Mouse (Mus musculus) liver, embryonic 14.5 days (tissue): ENCODE results near the gene Ggt7. TPM values are rescaled to one million over a fixed set of nuclear protein-coding genes. Genes with fewer than 3 reads are reported as not detected.

ENCODE experiments used
- ATAC-seq: fragments of 200-750 bp; cut with Nextera tagmentation; 2 replicates; pipeline ENCODE4 v1.8.0; 2017; ENCODE audit warnings: moderate number of reproducible peaks, mild to moderate bottlenecking, moderate library complexity; ENCODE audit not compliant: insufficient read depth
- DNase-seq, 3 experiments: peaks; one replicate each; pipeline ENCODE4 v3.0.0-alpha.2; 2012 to 2013; ENCODE audit warnings: low read depth in 3 of 3, low spot score in 3 of 3
- H3K27ac ChIP-seq: fragments of 300-500 bp; sonication (generic); 2 replicates; pipeline ENCODE4 v1.5.1; 2014; ENCODE audit warnings: moderate library complexity, mild to moderate bottlenecking, control low read depth, inconsistent platforms
- H3K27me3 ChIP-seq: fragments of 300-500 bp; sonication (generic); 2 replicates; pipeline ENCODE4 v1.6.1; 2014; ENCODE audit warnings: mild to moderate bottlenecking, low read length, moderate library complexity; ENCODE audit not compliant: control insufficient read depth, insufficient read depth
- H3K36me3 ChIP-seq: fragments of 300-500 bp; sonication (generic); replicated peaks from 2 replicates; pipeline ENCODE4 v1.6.1; 2014; ENCODE audit warnings: low read depth; ENCODE audit not compliant: control insufficient read depth, insufficient read depth
- H3K4me1 ChIP-seq, 2 experiments: fragments of 200-500 bp in 1 of 2; fragments of 300-500 bp in 1 of 2; sonication (generic) in 1 of 2; replicated peaks; 2 replicates each; pipeline ENCODE4 v1.6.1; 2012 to 2014; ENCODE audit warnings: antibody characterized with exemption in 1 of 2, inconsistent platforms in 1 of 2, low read length in 1 of 2; ENCODE audit not compliant: control insufficient read depth in 2 of 2, insufficient read depth in 2 of 2
- H3K4me2 ChIP-seq: fragments of 300-500 bp; sonication (generic); 2 replicates; pipeline ENCODE4 v1.6.1; 2014; ENCODE audit warnings: low read depth, mild to moderate bottlenecking, control low read depth, moderate library complexity
- H3K4me3 ChIP-seq, 2 experiments: fragments of 200-500 bp in 1 of 2; fragments of 300-500 bp in 1 of 2; sonication (generic) in 1 of 2; 2 replicates each; pipeline ENCODE4 v1.5.1; 2012 to 2014; ENCODE audit warnings: low read depth in 2 of 2, low read length in 2 of 2, mild to moderate bottlenecking in 2 of 2, control low read depth in 1 of 2, inconsistent platforms in 1 of 2, moderate library complexity in 1 of 2; ENCODE audit not compliant: insufficient read depth in 1 of 2
- H3K9ac ChIP-seq: fragments of 300-500 bp; sonication (generic); replicated peaks from 2 replicates; pipeline ENCODE4 v1.6.1; 2014; ENCODE audit warnings: mild to moderate bottlenecking, control low read depth, moderate library complexity
- H3K9me3 ChIP-seq: fragments of 300-500 bp; sonication (generic); 2 replicates; pipeline ENCODE4 v1.6.1; 2016; ENCODE audit warnings: low read length, mixed read lengths; ENCODE audit not compliant: control insufficient read depth
- CTCF ChIP-seq: IDR thresholded peaks from 2 replicates; pipeline ENCODE4 v1.5.1; 2016; ENCODE audit warnings: antibody characterized with exemption, low read depth, control low read depth
- EP300 ChIP-seq: IDR thresholded peaks from 2 replicates; pipeline ENCODE4 v1.6.1; 2016; ENCODE audit warnings: antibody characterized with exemption, low read depth
- WGBS: fragments of 180-500 bp; shearing (Covaris S2); extraction: QIAGEN DNeasy Blood & Tissue Kit; methylation state at CpG from one replicate; pipeline ENCODE4 v1.1.7; 2014; ENCODE audit not compliant: insufficient replicate concordance; 5-methylcytosine and 5-hydroxymethylcytosine counted together
- polyA plus RNA-seq, 2 experiments: library from polyadenylated mRNA; depleted of rRNA in 1 of 2; stranded (reverse) in 1 of 2; unstranded in 1 of 2; fragments of >200 nt; fragmentation: Nextera tagmentation in 1 of 2; extraction: Ambion mirVana in 1 of 2; gene quantifications; 2 replicates each; pipeline versions ENCODE4 v1.2.1 to v1.2.3; 2012 to 2014

The Ggt7 gene
- polyA plus RNA-seq, 2 experiments: 0.18 to 0.35 TPM

DNA sequence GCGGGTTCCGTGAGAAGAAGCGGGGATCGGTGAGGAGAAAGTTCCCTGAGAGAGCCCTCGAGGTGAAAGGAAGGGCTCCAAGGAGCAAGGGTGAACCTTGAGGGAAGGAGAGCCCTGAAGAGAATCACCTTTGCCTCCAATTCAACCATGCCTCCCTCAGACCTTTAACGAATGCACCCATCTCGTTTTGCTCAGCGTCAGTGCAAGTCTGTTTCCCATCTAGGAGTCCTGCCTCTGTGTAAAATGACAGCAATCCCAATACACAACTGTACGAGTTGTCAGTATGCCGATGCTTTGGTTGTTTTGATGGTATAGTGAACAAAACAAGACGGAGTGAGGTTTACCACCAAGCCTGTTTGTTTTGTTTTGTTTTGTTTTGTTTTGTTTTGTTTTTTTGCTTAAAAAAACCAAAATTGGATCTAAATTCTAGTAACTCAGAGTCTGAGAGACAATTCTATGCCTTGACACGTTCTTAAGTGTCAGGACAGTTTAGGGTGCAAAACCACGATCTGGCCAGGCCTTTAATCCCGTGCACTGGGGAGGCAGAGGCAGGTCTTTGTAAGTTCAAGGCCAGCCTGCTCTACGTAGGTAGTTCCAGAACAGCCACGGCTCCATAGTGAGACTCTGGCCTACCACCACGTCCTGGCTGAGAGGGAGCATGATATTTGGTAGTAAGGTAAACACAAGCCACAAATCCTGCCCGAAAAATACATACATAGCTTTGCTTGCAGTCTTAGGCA is 664 bp upstream of the Ggt7 start:
- DNase-seq (no peak), ATAC-seq (no peak)
- Histone ChIP-seq H3K9me3 (no peaks in the 10 kb centered on the region), H3K4me1 (peaks cover 12% of the 10 kb centered on the region in 2 experiments), H3K27me3 (peaks cover 12% of the 10 kb centered on the region), H3K27ac (peak overlapping the region; percentile 75), H3K9ac (peak overlapping the region; percentile 91), H3K36me3 (no peaks in the 10 kb centered on the region), H3K4me3 (peak overlapping the region; percentile 77 to 92), H3K4me2 (peak overlapping the region; percentile 92)
- WGBS: 21% methylated on average over 18 of the region's 18 CpGs
- TF ChIP-seq EP300: no peak
- TF ChIP-seq CTCF: no peak

GRCm38 (mm10) chr2:155515941-155516340 is 2.1 kb downstream of the Ggt7 start:
- peak; percentile 97 for TF ChIP-seq CTCF
- TF ChIP-seq EP300: no peak
- Histone ChIP-seq H3K9me3 (no peaks in the 10 kb centered on the region), H3K27me3 (peaks cover 12% of the 10 kb centered on the region), H3K36me3 (no peaks in the 10 kb centered on the region), H3K4me1 (peaks cover 12% of the 10 kb centered on the region in 2 experiments), H3K9ac (no peak overlapping the region), H3K4me3 (no peak overlapping the region), H3K27ac (no peak overlapping the region), H3K4me2 (no peak overlapping the region)
- 3% methylated on average over 1 of the region's 1 CpGs for WGBS
- peak in 1 of 3 experiments; percentile 52 for DNase-seq
- no peak for ATAC-seq

GRCm38 (mm10) chr2:155514666-155515065 is 3.4 kb downstream of the Ggt7 start:
- no peaks in the 10 kb centered on the region for H3K36me3 ChIP-seq
- no peak overlapping the region for H3K4me3 ChIP-seq
- H3K4me1 ChIP-seq: peaks cover 10 to 12% of the 10 kb centered on the region in 2 experiments
- TF ChIP-seq CTCF (peak; percentile 42), EP300 (no peak)
- H3K4me2 ChIP-seq: peak overlapping the region; percentile 35
- H3K9ac ChIP-seq: no peak overlapping the region
- DNase-seq: no peak
- no peaks in the 10 kb centered on the region for H3K9me3 ChIP-seq
- H3K27ac ChIP-seq: no peak overlapping the region
- peaks cover 12% of the 10 kb centered on the region for H3K27me3 ChIP-seq
- ATAC-seq: no peak
- 4% methylated on average over 23 of the region's 23 CpGs for WGBS

DNA sequence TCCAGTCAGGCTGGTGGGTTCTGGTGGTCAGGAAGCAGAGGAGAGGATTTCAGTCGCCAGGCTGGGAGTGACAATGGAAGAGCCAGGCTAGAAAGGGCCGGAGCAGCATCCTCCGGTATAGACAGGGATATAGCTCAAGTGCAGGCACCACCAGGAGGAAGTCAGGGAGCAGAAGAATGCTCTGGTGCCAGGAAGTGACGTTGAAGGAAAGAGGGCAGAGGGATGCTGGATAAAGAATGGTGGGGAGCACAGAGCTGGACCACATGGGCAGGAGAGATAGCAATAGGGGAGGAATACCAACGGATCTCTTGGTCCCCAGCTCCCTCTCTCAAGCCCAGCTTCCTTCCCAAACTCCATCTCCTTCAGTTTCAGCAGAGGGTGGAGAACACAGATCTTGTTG is 4.5 kb downstream of the Ggt7 start:
- WGBS: 51% methylated on average over 5 of the region's 5 CpGs
- Histone ChIP-seq H3K9ac (no peak overlapping the region), H3K27ac (no peak overlapping the region), H3K36me3 (no peaks in the 10 kb centered on the region), H3K27me3 (peaks cover 12% of the 10 kb centered on the region), H3K4me1 (peaks cover 6 to 7% of the 10 kb centered on the region in 2 experiments), H3K4me2 (no peak overlapping the region), H3K9me3 (no peaks in the 10 kb centered on the region), H3K4me3 (no peak overlapping the region)
- DNase-seq (no peak), ATAC-seq (no peak)
- no peak for TF ChIP-seq CTCF
- no peak for TF ChIP-seq EP300

GRCm38 (mm10) chr2:155512479-155512878 is 5.6 kb downstream of the Ggt7 start:
- TF ChIP-seq EP300: no peak
- peak; percentile 86 for TF ChIP-seq CTCF
- H3K4me2 ChIP-seq: no peak overlapping the region
- H3K9me3 ChIP-seq: no peaks in the 10 kb centered on the region
- no peak overlapping the region for H3K4me3 ChIP-seq
- DNase-seq (no peak), ATAC-seq (no peak)
- H3K27me3 ChIP-seq: peaks cover 12% of the 10 kb centered on the region
- WGBS: 49% methylated on average over 4 of the region's 4 CpGs
- no peaks in the 10 kb centered on the region for H3K36me3 ChIP-seq
- H3K4me1 ChIP-seq: peaks cover 5 to 7% of the 10 kb centered on the region in 2 experiments; a peak in 3 of 4 replicates
- no peak overlapping the region for H3K9ac ChIP-seq
- H3K27ac ChIP-seq: no peak overlapping the region
